Mouse (Mus musculus): ENCODE results near the gene Nme3. TPM values are rescaled to one million over a fixed set of nuclear protein-coding genes. Genes with fewer than 3 reads are reported as not detected.
A peak's percentile ranks its signal among the peaks of the same experiment; 100 is the strongest.
"Not testable (repeated sequence)": the region's sequence is repeated elsewhere in the genome, so short reads cannot be mapped to it uniquely, and the experiment has no call there.

Nme3 gene
- polyA plus RNA-seq, 1 experiment from 2014 or later = 49.5 TPM

DNA sequence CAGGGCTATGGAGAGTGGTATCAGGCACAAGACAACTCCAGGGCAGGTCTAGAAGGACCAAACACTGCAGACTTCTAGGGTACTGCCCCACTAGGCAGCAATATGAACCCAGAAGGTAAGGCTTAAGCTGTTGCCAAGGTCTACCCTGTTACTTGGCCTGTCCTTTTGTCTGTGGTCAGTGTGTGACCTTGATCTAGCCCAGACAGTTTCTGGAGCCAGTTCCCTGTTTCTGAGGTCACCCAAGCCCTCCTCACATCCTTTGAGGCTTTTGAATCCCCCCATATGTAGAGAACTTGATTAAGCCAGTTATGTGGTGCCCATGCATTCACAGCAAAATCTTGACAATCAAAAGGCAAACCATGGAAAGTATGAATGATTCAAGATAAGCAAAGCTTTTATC is 39.4 kb downstream of the Nme3 start:
- H3K9me3 ChIP-seq (ENCODE audit: control insufficient read depth, low read length) = no peaks in the 10 kb centered on the region
- ATAC-seq (ENCODE audit: low FRiP score) (no peak), DNase-seq (ENCODE audit: low spot score, missing footprints) (no peak)
- peak overlapping the region; percentile 90 for H3K4me3 ChIP-seq (ENCODE audit: low read depth, low read length)
- peak overlapping the region; percentile 74 for H3K4me2 ChIP-seq
- H3K27ac ChIP-seq (ENCODE audit: low read depth, low read length) = no peak overlapping the region
- no peaks in the 10 kb centered on the region for H3K27me3 ChIP-seq (ENCODE audit: control insufficient read depth, insufficient read depth, low read length)
- no peaks in the 10 kb centered on the region for H3K36me3 ChIP-seq (ENCODE audit: control insufficient read depth, insufficient read depth, low read length)
- H3K4me1 ChIP-seq (ENCODE audit: control insufficient read depth, insufficient read depth, low read length) = peaks cover 12% of the 10 kb centered on the region
- H3K9ac ChIP-seq (ENCODE audit: low read length) = peak overlapping the region; percentile 85

DNA sequence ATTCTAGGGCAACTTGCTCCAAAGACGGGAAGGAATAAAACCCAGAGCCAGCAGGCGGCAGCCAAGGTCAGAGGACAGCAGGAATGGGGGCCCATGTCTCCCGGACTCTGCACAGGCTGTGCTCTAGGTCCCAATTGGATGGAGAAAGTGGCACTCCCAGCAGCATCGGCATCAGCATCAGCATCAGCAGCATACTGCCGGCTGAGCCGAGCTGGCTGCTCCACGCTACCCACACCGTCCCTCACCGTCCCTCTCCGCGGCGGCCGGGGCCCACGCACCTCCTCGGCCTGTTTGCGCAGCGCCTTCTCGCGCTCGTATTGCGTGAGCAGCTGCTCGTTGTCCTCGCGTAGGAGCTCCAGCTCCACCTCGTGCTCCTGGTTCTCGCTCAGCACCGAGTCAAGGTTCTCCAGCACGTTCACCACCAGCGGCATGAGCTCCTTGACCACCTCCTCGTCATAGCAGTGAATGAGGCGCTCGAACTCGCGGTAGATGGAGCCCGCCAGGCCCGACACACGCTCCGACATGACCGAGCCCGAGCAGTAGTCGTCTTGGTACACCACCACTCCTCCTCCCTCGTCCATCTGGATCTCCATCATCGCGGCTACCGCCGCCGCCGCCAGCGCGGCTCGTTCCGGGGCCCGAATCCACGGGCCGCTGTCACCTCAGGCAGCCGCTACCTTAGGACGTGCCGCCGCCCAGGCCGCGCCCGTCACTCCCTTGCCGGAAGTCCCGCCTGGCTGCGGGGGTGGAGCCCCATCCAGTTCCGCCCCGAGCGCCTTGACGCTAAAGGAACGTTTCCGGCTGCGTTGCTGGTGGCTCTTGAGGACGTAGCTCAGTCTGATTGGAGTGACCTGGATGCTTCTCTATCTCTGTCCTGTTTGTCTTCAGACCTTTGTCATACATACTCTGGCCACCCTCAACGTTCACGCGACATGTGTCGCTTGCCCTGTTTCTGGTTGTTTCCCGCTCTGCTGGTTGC is 40.2 kb downstream of the Nme3 start, which contains the start of gene Mapk8ip3:
Gene Mapk8ip3 (minus strand): TSS at position 719 of the 979 bp plus-strand sequence.
- Histone ChIP-seq H3K36me3 (ENCODE audit: control insufficient read depth, insufficient read depth, low read length) (no peaks in the 10 kb centered on the region), H3K9me3 (ENCODE audit: control insufficient read depth, low read length) (no peaks in the 10 kb centered on the region), H3K4me1 (ENCODE audit: control insufficient read depth, insufficient read depth, low read length) (peaks cover 12% of the 10 kb centered on the region), H3K4me3 (ENCODE audit: low read depth, low read length) (peak within 1 kb of the TSS; percentile 90), H3K27me3 (ENCODE audit: control insufficient read depth, insufficient read depth, low read length) (no peaks in the 10 kb centered on the region), H3K4me2 (peak within 1 kb of the TSS; percentile 74), H3K9ac (ENCODE audit: low read length) (peak within 1 kb of the TSS; percentile 85), H3K27ac (ENCODE audit: low read depth, low read length) (peak within 1 kb of the TSS; percentile 75; the same call in 1 of the 2 replicates)
- DNase-seq (ENCODE audit: low spot score, missing footprints) (peak; percentile 99), ATAC-seq (ENCODE audit: low FRiP score) (peak; percentile 97)
- under 1% methylated on average over 78 of the region's 78 CpGs for WGBS

DNA sequence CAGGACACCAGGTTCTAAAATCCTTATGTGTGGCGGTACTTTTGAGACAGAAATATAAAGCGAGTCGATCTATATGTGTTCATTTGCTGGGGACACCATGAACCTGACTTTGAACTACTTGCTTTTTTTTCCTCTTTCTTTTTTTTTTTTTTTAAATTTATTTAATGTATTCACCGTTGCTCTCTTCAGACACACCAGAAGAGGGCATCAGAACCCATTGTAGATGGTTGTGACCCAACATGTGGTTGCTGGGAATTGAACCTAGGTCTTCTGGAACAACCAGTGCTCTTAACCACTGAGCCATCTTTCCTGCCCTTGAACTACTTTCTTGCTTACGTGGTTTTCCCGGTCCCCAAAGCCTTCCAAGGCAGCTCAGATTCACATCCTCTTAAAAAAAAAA is 41.0 kb downstream of the Nme3 start:
- Histone ChIP-seq H3K4me1 (ENCODE audit: control insufficient read depth, insufficient read depth, low read length) (peaks cover 12% of the 10 kb centered on the region), H3K9ac (ENCODE audit: low read length) (peak overlapping the region; percentile 85; the same call in 1 of the 2 replicates), H3K27ac (ENCODE audit: low read depth, low read length) (peak overlapping the region; percentile 75; the same call in 1 of the 2 replicates), H3K27me3 (ENCODE audit: control insufficient read depth, insufficient read depth, low read length) (no peaks in the 10 kb centered on the region), H3K4me3 (ENCODE audit: low read depth, low read length) (peak overlapping the region; percentile 90), H3K36me3 (ENCODE audit: control insufficient read depth, insufficient read depth, low read length) (peaks cover 3% of the 10 kb centered on the region; the same call in 1 of the 2 replicates), H3K9me3 (ENCODE audit: control insufficient read depth, low read length) (no peaks in the 10 kb centered on the region), H3K4me2 (peak overlapping the region; percentile 74)
- DNase-seq (ENCODE audit: low spot score, missing footprints) (no peak), ATAC-seq (ENCODE audit: low FRiP score) (no peak)
- 47% methylated on average over 6 of the region's 6 CpGs for WGBS

DNA sequence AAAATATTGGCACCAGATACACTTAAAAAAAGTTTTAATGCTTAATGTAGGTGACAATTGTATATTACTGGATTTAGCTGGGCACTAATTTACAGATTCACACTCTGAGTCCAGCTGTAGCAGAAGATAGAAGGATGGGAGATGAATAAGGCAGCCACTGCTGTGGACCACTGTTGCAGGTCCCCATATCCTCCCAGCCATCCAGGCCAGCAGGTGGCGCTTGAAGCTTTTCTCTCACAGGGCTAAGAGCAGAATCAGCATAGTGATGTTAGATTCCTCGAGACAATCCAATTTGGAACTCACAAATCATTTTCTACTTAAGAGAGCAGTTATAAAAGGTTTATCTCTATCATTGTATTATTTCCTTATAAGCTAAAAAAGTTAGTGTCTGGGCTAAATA is 46.2 kb downstream of the Nme3 start:
- WGBS = 32% methylated on average over 2 of the region's 2 CpGs
- H3K36me3 ChIP-seq (ENCODE audit: control insufficient read depth, insufficient read depth, low read length) = peaks cover 12% of the 10 kb centered on the region
- H3K4me3 ChIP-seq (ENCODE audit: low read depth, low read length); H3K27me3 ChIP-seq (ENCODE audit: control insufficient read depth, insufficient read depth, low read length); H3K27ac ChIP-seq (ENCODE audit: low read depth, low read length); H3K9me3 ChIP-seq (ENCODE audit: control insufficient read depth, low read length); H3K4me2 ChIP-seq; H3K9ac ChIP-seq (ENCODE audit: low read length); DNase-seq (ENCODE audit: low spot score, missing footprints); ATAC-seq (ENCODE audit: low FRiP score); H3K4me1 ChIP-seq (ENCODE audit: control insufficient read depth, insufficient read depth, low read length): not testable (repeated sequence)

DNA sequence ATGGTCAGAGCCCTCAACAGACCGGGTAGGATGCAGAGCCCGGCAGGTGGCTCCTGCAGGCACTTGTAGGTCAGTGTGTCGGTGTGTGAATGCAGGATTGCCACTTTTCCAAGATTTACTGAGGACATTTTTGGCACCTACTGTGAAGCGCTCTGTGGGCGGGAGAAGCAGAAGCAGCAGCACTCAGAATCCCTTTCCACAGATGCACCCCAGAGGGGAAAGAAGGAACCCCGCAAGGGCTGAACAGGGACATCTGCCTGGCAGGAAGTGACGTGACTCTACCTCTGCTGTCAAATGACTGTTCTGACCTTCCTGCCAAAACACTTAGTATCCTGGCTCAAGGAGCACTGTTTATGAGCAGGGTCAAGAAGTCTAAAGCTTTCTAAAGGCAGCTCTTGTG is 46.7 kb downstream of the Nme3 start:
- WGBS = 90% methylated on average over 7 of the region's 7 CpGs

DNA sequence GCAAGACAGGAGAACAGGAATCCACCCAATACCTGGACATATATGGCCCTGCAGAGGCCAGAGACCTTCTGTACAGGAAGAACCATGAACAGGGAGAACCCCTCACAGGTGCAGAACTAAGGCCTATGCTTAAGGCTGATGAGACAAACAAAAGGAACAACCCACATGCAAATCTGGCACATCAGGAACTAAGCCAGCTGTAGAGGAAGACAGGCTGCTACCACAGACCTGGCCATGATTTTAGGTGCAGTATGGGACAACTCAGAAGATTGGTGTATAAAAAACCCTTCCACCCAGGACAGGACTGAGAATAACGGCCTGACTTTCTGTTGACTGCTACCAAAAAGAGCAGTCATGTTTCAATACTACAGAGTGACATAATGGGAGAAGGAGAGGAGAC is 47.3 kb downstream of the Nme3 start:
- ATAC-seq (ENCODE audit: low FRiP score); DNase-seq (ENCODE audit: low spot score, missing footprints); H3K27ac ChIP-seq (ENCODE audit: low read depth, low read length); H3K9me3 ChIP-seq (ENCODE audit: control insufficient read depth, low read length); H3K27me3 ChIP-seq (ENCODE audit: control insufficient read depth, insufficient read depth, low read length); H3K4me2 ChIP-seq; H3K9ac ChIP-seq (ENCODE audit: low read length); H3K4me3 ChIP-seq (ENCODE audit: low read depth, low read length); H3K4me1 ChIP-seq (ENCODE audit: control insufficient read depth, insufficient read depth, low read length): not testable (repeated sequence)
- 100% methylated on average over 1 of the region's 1 CpGs for WGBS
- peaks cover 18% of the 10 kb centered on the region for H3K36me3 ChIP-seq (ENCODE audit: control insufficient read depth, insufficient read depth, low read length)

More for the DNA sequence above, 46.7 kb downstream of the Nme3 start:
- Histone ChIP-seq H3K27ac (ENCODE audit: low read depth, low read length) (no peak overlapping the region), H3K4me2 (no peak overlapping the region), H3K27me3 (ENCODE audit: control insufficient read depth, insufficient read depth, low read length) (no peaks in the 10 kb centered on the region), H3K4me1 (ENCODE audit: control insufficient read depth, insufficient read depth, low read length) (no peaks in the 10 kb centered on the region), H3K4me3 (ENCODE audit: low read depth, low read length) (no peak overlapping the region), H3K36me3 (ENCODE audit: control insufficient read depth, insufficient read depth, low read length) (peaks cover 12% of the 10 kb centered on the region), H3K9ac (ENCODE audit: low read length) (no peak overlapping the region), H3K9me3 (ENCODE audit: control insufficient read depth, low read length) (no peaks in the 10 kb centered on the region)
- DNase-seq (ENCODE audit: low spot score, missing footprints) = no peak
- no peak for ATAC-seq (ENCODE audit: low FRiP score)

Other genes starting within 250 kb of the Nme3 start
- 36.1 and 36.4 TPM in 2 replicates for gene Slc9a3r2, start 246.2 kb upstream of the Nme3 start, polyA plus RNA-seq (2014; fragmentation: Nextera tagmentation; extraction: Ambion mirVana)
- gene Npw, start 238.0 kb upstream of the Nme3 start, polyA plus RNA-seq (2014; fragmentation: Nextera tagmentation; extraction: Ambion mirVana) = not detected in 2 replicates
- gene Zfp598, start 226.8 kb upstream of the Nme3 start, polyA plus RNA-seq (2014; fragmentation: Nextera tagmentation; extraction: Ambion mirVana) = 23.5 and 24.9 TPM in 2 replicates
- gene Syngr3, start 206.5 kb upstream of the Nme3 start, polyA plus RNA-seq (2014; fragmentation: Nextera tagmentation; extraction: Ambion mirVana) = 12.7 and 13.4 TPM in 2 replicates
- gene Gfer, start 200.3 kb upstream of the Nme3 start, polyA plus RNA-seq (2014; fragmentation: Nextera tagmentation; extraction: Ambion mirVana) = 54.8 and 59.6 TPM in 2 replicates
- 0.97 and 1.5 TPM in 2 replicates for gene Noxo1, start 200.3 kb upstream of the Nme3 start, polyA plus RNA-seq (2014; fragmentation: Nextera tagmentation; extraction: Ambion mirVana)
- gene Tbl3, start 188.8 kb upstream of the Nme3 start, polyA plus RNA-seq (2014; fragmentation: Nextera tagmentation; extraction: Ambion mirVana) = 91.0 and 97.5 TPM in 2 replicates
- gene Rnf151, start 178.4 kb upstream of the Nme3 start, polyA plus RNA-seq (2014; fragmentation: Nextera tagmentation; extraction: Ambion mirVana) = 0.22 TPM in 1 of 2 replicates, not detected in the other
- 1,270 and 1,392 TPM in 2 replicates for gene Rps2, start 178.4 kb upstream of the Nme3 start, polyA plus RNA-seq (2014; fragmentation: Nextera tagmentation; extraction: Ambion mirVana)
- gene Ndufb10, start 172.0 kb upstream of the Nme3 start, polyA plus RNA-seq (2014; fragmentation: Nextera tagmentation; extraction: Ambion mirVana) = 198 and 210 TPM in 2 replicates
- not detected in 2 replicates for gene Rpl3l, start 168.7 kb upstream of the Nme3 start, polyA plus RNA-seq (2014; fragmentation: Nextera tagmentation; extraction: Ambion mirVana)
- 19.2 and 23.0 TPM in 2 replicates for gene Msrb1, start 159.9 kb upstream of the Nme3 start, polyA plus RNA-seq (2014; fragmentation: Nextera tagmentation; extraction: Ambion mirVana)
- 0.18 and 0.23 TPM in 2 replicates for gene Hs3st6, start 143.5 kb upstream of the Nme3 start, polyA plus RNA-seq (2014; fragmentation: Nextera tagmentation; extraction: Ambion mirVana)
- not detected in 2 replicates for gene Meiob, start 92.2 kb upstream of the Nme3 start, polyA plus RNA-seq (2014; fragmentation: Nextera tagmentation; extraction: Ambion mirVana)
- gene Hagh, start 56.4 kb upstream of the Nme3 start, polyA plus RNA-seq (2014; fragmentation: Nextera tagmentation; extraction: Ambion mirVana) = 28.2 and 31.0 TPM in 2 replicates
- 18.8 and 21.5 TPM in 2 replicates for gene Fahd1, start 46.1 kb upstream of the Nme3 start, polyA plus RNA-seq (2014; fragmentation: Nextera tagmentation; extraction: Ambion mirVana)
- 0.08 TPM in 1 of 2 replicates, not detected in the other for gene Igfals, start 30.5 kb upstream of the Nme3 start, polyA plus RNA-seq (2014; fragmentation: Nextera tagmentation; extraction: Ambion mirVana)
- 70.4 and 73.8 TPM in 2 replicates for gene Nubp2, start 10.2 kb upstream of the Nme3 start, polyA plus RNA-seq (2014; fragmentation: Nextera tagmentation; extraction: Ambion mirVana)
- gene Spsb3, start 9.9 kb upstream of the Nme3 start, polyA plus RNA-seq (2014; fragmentation: Nextera tagmentation; extraction: Ambion mirVana) = 37.3 and 44.4 TPM in 2 replicates
- gene Eme2, start 1.4 kb upstream of the Nme3 start, polyA plus RNA-seq (2014; fragmentation: Nextera tagmentation; extraction: Ambion mirVana) = 18.4 and 20.8 TPM in 2 replicates
- 68.6 and 73.2 TPM in 2 replicates for gene Mrps34, start 1.4 kb upstream of the Nme3 start, polyA plus RNA-seq (2014; fragmentation: Nextera tagmentation; extraction: Ambion mirVana)
- 31.7 and 36.5 TPM in 2 replicates for gene Mapk8ip3, start 40.5 kb downstream of the Nme3 start, polyA plus RNA-seq (2014; fragmentation: Nextera tagmentation; extraction: Ambion mirVana)
- 283 and 284 TPM in 2 replicates for gene Jpt2, start 64.2 kb downstream of the Nme3 start, polyA plus RNA-seq (2014; fragmentation: Nextera tagmentation; extraction: Ambion mirVana)
- gene Cramp1l, start 119.3 kb downstream of the Nme3 start, polyA plus RNA-seq (2014; fragmentation: Nextera tagmentation; extraction: Ambion mirVana) = 10.8 and 11.2 TPM in 2 replicates
- gene Ift140, start 119.6 kb downstream of the Nme3 start, polyA plus RNA-seq (2014; fragmentation: Nextera tagmentation; extraction: Ambion mirVana) = 20.9 and 21.2 TPM in 2 replicates
- 9.5 and 10.4 TPM in 2 replicates for gene Tmem204, start 187.1 kb downstream of the Nme3 start, polyA plus RNA-seq (2014; fragmentation: Nextera tagmentation; extraction: Ambion mirVana)
- gene Telo2, start 219.5 kb downstream of the Nme3 start, polyA plus RNA-seq (2014; fragmentation: Nextera tagmentation; extraction: Ambion mirVana) = 22.5 and 23.2 TPM in 2 replicates
- gene Ptx4, start 224.3 kb downstream of the Nme3 start, polyA plus RNA-seq (2014; fragmentation: Nextera tagmentation; extraction: Ambion mirVana) = not detected in 2 replicates
- gene Clcn7, start 236.9 kb downstream of the Nme3 start, polyA plus RNA-seq (2014; fragmentation: Nextera tagmentation; extraction: Ambion mirVana) = 16.7 and 20.4 TPM in 2 replicates